Mouse (Mus musculus) megakaryocyte-erythroid progenitor cell, adult 5-6 weeks (primary cell): ENCODE results near the gene Pramel7. TPM values are rescaled to one million over a fixed set of nuclear protein-coding genes. Genes with fewer than 3 reads are reported as not detected.
A peak's percentile ranks its signal among the peaks of the same experiment; 100 is the strongest.
"Not testable (repeated sequence)": the region's sequence is repeated elsewhere in the genome, so short reads cannot be mapped to it uniquely, and the experiment has no call there.

ENCODE experiments used
- ATAC-seq: replicated peaks from 2 replicates; pipeline ENCODE4 v1.8.0; 2016; ENCODE audit warnings: mild to moderate bottlenecking, inconsistent platforms; ENCODE audit not compliant: severe bottlenecking, poor library complexity, low FRiP score, low TSS enrichment
- total RNA-seq, 2 experiments: library from RNA; stranded (forward) in 1 of 2; stranded (reverse) in 1 of 2; fragments of 200-1000, 215-1000 nt in 1 of 2; fragments of >200 nt in 1 of 2; fragmentation: Nextera tagmentation in 1 of 2; gene quantifications; 2 replicates each; pipeline ENCODE4 v1.2.3; 2014 to 2017

Pramel7 gene
- total RNA-seq (2014; fragmentation: Nextera tagmentation), result not detected in 2 replicates
- total RNA-seq (2017), result not detected in 2 replicates

DNA sequence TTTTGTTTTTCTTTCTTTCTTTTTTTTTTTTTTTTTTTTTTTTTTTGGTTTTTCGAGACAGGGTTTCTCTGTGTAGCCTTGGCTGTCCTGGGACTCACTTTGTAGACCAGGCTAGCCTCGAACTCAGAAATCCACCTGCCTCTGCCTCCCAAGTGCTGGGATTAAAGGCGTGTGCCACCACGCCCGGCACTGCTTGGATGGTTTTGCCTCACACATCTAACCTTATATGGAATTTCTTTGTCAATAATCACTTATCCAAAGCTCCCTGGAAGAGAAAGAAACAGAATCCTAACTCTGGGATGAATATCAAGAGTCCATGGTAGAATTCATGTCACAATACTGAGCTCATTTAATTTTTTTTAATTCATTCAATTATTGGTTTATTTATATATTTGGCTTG, at the start of gene Pramel7:
Gene Pramel7, minus strand, starts transcription at position 101 of the 400 bp plus-strand sequence.
- not testable (repeated sequence) for ATAC-seq

DNA sequence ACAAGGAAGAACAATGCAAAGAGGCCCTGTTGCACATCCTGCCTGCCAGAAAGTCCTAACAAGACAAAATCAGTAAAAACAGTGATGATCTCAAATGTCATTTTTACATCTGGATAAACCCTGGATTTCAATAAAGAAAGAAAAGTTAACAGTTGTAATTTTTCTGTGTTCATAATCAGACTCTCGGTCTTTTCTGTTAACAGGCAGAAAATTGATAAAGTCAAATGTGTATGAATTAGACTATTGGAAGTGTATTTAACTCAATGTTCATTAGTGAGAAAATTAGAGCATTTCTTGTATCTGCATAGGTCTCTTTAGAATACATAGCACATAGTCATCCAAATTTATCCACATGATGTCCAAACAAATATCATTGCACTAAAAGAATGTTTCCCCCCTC, 48.5 kb upstream of the Pramel7 start, which contains the start of gene Olfr1128:
Gene Olfr1128, minus strand, starts transcription at position 101 of the 400 bp plus-strand sequence.
- ATAC-seq, result no peak

DNA sequence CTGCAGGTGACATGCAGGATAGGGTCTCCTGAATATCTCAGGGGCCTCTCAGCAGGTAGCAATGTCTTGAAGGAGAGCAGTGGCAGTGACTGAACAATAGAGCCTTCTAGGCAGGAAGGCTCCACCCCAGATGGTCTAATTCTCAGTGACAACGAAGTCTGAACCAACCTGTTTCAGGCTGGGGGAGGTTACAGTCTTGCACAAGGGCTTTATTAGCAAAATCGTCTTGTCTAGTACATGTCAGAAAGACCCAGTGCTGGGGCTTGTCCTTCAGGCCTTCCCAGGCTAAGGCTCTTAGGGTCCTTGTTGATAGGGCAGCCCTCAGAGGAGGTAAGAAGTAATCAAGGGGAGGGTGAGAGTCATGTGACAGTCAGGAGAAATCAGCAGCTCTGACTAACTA, 37.9 kb upstream of the Pramel7 start:
- ATAC-seq, result no peak

DNA sequence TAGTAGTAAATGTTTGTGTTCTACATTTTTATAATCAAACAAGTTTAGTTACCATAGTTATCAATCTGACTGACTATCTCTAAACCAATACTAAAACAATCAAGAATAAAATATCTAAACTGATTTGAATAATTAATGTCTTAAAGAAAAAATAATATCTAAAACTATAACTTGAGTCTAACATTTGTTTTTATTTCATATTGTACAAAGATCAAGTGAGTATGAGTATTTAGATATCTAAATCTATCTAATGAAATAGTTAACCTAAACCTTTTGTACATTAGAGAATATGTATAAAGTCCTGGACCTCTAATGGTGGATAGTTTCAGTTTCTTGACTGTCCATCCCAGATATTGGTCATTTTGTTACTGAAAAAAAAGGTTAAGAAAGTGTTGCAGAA, 34.6 kb upstream of the Pramel7 start, which contains the start of gene Olfr153:
Gene Olfr153, plus strand, starts transcription at position 301 of the 400 bp plus-strand sequence.
- ATAC-seq, result no peak

DNA sequence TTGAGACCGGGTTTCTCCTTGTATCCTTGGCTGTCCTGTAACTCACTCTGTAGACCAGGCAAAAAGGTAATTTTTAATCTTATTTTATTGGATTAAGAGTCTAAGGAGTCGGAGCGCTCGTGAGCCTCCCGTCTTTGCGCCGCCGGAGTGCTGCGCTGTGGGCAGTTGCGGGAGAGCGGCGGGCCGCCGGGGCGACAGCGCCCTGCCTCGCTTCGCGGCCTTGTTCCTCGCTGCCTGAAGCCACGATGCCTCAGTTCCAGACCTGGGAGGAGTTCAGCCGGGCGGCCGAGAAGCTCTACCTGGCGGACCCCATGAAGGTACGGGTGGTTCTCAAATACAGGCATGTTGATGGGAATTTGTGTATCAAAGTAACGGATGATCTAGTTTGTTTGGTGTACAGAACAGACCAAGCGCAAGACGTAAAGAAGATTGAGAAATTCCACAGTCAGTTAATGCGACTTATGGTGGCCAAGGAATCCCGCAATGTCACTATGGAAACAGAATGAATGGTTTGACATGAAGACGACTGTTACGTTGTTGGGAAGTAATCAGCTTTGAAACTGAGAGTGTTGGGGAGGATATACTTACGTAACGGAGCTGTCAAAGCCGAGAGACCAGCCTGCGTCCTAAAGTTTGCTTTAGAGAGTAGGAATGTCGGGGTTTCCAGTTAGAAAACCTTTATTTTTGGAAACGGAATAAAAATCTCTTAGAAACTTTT, 29.2 kb upstream of the Pramel7 start:
- ATAC-seq, result 0 out of 2 replicates have a peak, but pooled peaks have one; percentile 47

DNA sequence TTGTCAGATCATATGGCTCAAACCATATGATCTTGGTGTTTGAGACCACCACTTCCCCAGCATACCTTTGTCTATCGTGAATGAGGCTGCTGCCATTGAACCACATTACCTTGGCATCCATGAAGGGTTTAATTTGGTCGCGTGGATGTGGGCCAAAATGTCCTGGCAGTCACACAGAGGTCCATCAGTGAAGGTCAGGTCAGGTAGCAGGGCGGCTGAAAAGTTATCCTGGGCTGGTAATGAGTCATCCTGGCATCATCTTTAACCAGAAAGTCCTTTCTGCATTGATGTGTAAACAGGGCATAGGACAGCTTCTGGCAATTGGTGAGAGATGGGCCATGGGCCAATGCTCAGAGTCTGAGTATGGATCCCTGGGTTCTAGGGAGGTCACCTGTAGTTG, 23.8 kb upstream of the Pramel7 start:
- no peak for ATAC-seq

DNA sequence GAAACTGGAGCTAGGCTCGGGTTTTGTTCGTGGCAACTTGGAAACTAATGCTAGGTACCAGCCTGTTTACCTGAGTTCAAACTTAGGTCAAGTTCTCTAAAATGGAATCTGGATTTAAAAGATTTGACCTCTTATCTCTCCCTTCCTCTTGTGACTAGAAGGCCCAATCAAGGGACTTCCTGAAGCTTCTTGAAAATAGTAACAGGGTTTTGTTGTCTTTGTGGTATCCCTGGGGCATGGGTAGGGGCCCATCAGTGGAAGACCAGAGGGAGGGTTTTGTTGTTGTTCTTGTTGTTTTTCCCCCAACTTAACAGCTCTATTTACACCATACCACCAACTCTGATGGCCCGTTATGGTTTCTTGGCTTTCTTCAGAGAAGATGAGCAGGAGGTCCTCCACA, 19.7 kb upstream of the Pramel7 start:
- ATAC-seq, result no peak

DNA sequence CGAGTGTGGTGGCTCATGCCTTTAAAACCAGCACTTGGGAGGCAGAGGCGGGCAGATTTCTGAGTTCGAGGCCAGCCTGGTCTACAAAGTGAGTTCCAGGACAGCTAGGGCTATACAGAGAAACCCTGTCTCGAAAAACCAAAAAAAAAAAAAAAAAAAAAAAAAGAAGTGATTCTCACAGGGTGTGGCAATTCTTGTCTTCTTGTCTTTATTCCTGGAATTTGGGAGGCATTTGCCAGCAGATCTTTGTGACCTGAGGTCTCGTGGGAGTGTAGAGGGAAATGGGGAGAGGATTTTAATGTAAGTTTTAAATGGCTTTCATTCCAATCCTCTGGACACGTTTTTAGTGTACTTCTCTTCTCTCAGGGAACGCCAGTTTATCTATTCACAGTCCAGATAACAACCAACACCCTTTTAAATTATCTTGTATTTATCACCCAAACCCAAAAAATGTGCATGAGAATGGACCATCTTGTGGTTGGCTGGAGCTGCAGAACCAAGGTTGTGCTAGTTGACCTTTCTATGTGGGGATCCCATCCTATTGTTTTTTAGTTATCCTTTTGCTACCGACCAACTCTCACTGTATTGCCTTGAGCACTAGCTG, 18.7 kb upstream of the Pramel7 start:
- no peak for ATAC-seq

DNA sequence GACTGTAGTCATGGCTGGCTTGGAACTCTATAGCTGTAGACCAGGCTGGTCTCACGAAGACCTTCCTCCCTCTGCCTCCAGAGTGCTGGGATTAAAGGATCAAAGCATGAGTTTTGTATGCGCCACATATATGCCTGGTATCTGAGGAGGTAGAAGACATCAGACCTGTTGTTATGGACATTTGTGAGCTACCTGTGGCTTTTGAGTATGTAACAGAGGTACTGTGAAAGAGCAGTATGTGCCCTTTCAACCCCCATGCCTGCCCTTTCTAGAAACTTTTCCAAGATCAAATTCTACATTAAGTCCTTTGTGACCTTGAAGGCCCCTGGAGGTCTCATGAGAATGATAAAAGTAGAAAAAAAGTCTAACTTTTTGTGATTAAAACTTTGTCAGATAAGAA, 18.2 kb upstream of the Pramel7 start:
- ATAC-seq, result no peak

DNA sequence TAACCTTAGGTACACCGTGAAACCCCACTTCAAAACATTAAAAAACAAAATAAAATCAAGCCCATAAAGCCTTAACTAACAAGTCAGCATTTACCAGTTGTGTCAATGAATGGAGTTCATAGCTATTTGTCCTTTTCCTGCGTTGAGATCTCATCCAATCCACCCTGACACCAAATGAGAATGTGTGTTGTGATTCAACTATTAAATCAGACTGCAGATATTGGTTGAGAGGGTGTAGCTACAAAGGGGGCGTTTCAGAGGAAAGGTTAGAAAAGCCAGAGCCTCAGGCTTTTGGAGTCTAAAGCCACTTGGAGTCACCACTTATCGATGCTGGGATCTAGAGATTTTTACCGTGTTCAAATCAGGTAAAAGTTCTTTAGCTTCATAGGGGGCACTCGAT, 9.4 kb upstream of the Pramel7 start, which contains the start of gene Pramel6:
Gene Pramel6, plus strand, starts transcription at position 301 of the 400 bp plus-strand sequence.
- no peak for ATAC-seq

DNA sequence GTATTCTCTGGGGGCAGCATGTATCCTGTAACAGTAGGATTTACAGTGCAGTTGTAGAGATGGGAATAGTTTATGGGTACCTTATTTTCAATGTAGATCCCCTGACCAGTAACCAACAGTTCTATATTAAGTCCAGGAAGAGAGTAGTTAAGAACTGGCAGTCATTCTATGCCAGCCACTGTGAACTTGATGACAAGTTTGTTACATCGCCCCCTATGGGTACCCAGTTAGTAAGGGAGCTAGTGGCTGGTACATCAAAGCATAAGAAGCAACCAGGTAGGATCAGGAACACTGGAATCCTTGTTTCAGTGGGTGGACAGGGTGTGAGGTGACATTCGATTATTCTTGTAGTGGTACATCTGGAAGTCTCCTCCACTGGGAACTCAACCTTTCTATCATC, 14.6 kb downstream of the Pramel7 start:
- no peak for ATAC-seq

DNA sequence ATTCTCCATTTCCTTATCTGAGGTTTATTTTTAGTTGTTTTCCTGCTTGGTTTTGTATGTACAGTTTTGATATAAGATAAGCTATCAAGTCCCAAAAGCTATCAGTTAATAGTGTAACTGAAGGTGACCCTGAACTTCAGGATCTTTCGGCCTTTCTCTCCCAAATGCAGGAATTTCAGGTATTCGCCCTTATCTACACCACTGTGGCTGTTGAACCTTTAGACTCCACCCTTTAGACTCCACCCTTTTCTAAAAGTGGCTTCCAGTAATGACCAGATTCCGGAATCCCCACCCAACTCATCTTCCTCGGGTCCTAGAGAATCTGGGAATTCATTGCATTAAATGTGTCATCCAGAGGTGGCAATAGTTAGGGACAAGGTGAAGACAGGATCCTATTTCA, 15.7 kb downstream of the Pramel7 start:
- no peak for ATAC-seq

DNA sequence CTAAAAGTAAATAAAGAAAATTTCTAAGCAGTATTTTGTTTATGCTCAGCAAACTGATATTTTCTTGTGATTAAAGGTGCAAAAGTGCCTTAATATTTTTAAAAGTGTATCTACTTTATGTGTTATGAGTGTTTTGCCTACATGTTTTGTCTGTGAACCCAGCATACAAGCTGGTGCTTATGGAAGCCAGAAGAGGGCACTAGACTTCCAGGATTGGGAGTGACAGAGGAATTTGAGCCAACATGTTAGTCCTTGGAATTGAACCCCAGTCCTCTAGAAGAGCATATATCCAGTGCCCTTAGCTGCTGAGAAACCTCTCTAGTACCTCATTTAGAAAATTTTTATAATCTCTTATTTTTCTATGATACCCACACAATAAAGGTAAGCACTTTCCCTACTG, 16.7 kb downstream of the Pramel7 start:
- no peak for ATAC-seq

DNA sequence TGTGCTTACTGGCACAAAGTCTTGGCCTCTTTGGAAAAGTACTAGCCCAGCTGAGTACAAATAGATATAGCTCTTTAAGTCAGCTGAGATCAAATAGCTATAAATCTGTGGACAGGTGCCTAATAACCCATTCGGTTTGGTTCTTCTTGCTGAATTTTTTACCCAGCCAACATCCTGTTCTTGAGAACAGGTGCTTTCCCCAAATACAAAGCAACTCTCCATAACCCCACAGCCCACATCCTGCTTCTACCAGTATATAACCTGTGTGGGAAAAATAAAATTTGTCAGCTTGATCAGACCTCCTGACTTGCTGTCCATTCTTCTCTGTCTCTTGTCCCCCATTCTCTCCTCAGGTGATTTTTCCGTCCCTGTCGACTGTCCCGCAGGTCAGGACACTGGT, 35.1 kb downstream of the Pramel7 start:
- no peak for ATAC-seq

DNA sequence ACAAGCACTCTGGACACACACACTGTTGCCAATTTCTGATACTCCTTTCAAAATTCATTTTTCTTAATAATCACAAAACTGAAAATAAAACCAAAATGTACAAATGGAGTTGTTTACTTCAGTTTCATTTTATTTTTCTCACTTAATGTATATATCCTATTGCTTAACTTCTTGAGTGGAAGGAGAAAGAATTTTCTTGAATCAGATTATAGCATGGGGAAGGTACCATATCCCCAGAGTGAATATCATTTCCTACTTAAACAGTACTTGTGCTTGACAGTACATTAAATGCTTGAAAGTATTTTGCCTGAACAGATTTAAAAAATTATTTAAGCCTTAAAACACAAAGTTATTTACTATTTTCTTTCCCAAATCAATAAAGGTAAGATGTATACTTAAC, 43.2 kb downstream of the Pramel7 start, which contains the start of gene Olfr1126:
Gene Olfr1126, plus strand, starts transcription at position 301 of the 400 bp plus-strand sequence.
- ATAC-seq, result no peak

Other genes starting within 250 kb of the Pramel7 start
- gene Olfr1115, start 249.1 kb downstream of the Pramel7 start, total RNA-seq (2014; fragmentation: Nextera tagmentation), result not detected in 2 replicates
- not detected in 2 replicates for gene Olfr1115, start 249.1 kb downstream of the Pramel7 start, total RNA-seq (2017)
- gene Olfr1116, start 229.6 kb downstream of the Pramel7 start, total RNA-seq (2014; fragmentation: Nextera tagmentation), result not detected in 2 replicates
- not detected in 2 replicates for gene Olfr1116, start 229.6 kb downstream of the Pramel7 start, total RNA-seq (2017)
- gene Olfr1118, start 189.5 kb downstream of the Pramel7 start, total RNA-seq (2014; fragmentation: Nextera tagmentation), result not detected in 2 replicates
- gene Olfr1118, start 189.5 kb downstream of the Pramel7 start, total RNA-seq (2017), result not detected in 2 replicates
- not detected in 2 replicates for gene Olfr1120, start 142.3 kb downstream of the Pramel7 start, total RNA-seq (2014; fragmentation: Nextera tagmentation)
- not detected in 2 replicates for gene Olfr1120, start 142.3 kb downstream of the Pramel7 start, total RNA-seq (2017)
- gene Olfr1121, start 127.2 kb downstream of the Pramel7 start, total RNA-seq (2014; fragmentation: Nextera tagmentation), result not detected in 2 replicates
- gene Olfr1121, start 127.2 kb downstream of the Pramel7 start, total RNA-seq (2017), result not detected in 2 replicates
- gene Olfr1122, start 111.2 kb downstream of the Pramel7 start, total RNA-seq (2014; fragmentation: Nextera tagmentation), result not detected in 2 replicates
- gene Olfr1122, start 111.2 kb downstream of the Pramel7 start, total RNA-seq (2017), result not detected in 2 replicates
- gene Olfr1123, start 80.5 kb downstream of the Pramel7 start, total RNA-seq (2014; fragmentation: Nextera tagmentation), result not detected in 2 replicates
- gene Olfr1123, start 80.5 kb downstream of the Pramel7 start, total RNA-seq (2017), result not detected in 2 replicates
- not detected in 2 replicates for gene Olfr1124, start 66.8 kb downstream of the Pramel7 start, total RNA-seq (2014; fragmentation: Nextera tagmentation)
- not detected in 2 replicates for gene Olfr1124, start 66.8 kb downstream of the Pramel7 start, total RNA-seq (2017)
- not detected in 2 replicates for gene Olfr1126, start 43.1 kb downstream of the Pramel7 start, total RNA-seq (2014; fragmentation: Nextera tagmentation)
- not detected in 2 replicates for gene Olfr1126, start 43.1 kb downstream of the Pramel7 start, total RNA-seq (2017)
- not detected in 2 replicates for gene Pramel6, start 9.5 kb upstream of the Pramel7 start, total RNA-seq (2014; fragmentation: Nextera tagmentation)
- gene Pramel6, start 9.5 kb upstream of the Pramel7 start, total RNA-seq (2017), result not detected in 2 replicates
- not detected in 2 replicates for gene Olfr153, start 34.7 kb upstream of the Pramel7 start, total RNA-seq (2014; fragmentation: Nextera tagmentation)
- gene Olfr153, start 34.7 kb upstream of the Pramel7 start, total RNA-seq (2017), result not detected in 2 replicates
- gene Olfr1128, start 48.4 kb upstream of the Pramel7 start, total RNA-seq (2014; fragmentation: Nextera tagmentation), result not detected in 2 replicates
- gene Olfr1128, start 48.4 kb upstream of the Pramel7 start, total RNA-seq (2017), result not detected in 2 replicates
- gene Olfr1129, start 76.8 kb upstream of the Pramel7 start, total RNA-seq (2014; fragmentation: Nextera tagmentation), result not detected in 2 replicates
- not detected in 2 replicates for gene Olfr1129, start 76.8 kb upstream of the Pramel7 start, total RNA-seq (2017)
- gene Olfr1130, start 109.1 kb upstream of the Pramel7 start, total RNA-seq (2014; fragmentation: Nextera tagmentation), result not detected in 2 replicates
- not detected in 2 replicates for gene Olfr1130, start 109.1 kb upstream of the Pramel7 start, total RNA-seq (2017)
- not detected in 2 replicates for gene Olfr1131, start 130.0 kb upstream of the Pramel7 start, total RNA-seq (2014; fragmentation: Nextera tagmentation)
- gene Olfr1131, start 130.0 kb upstream of the Pramel7 start, total RNA-seq (2017), result not detected in 2 replicates
- not detected in 2 replicates for gene Olfr1132, start 140.4 kb upstream of the Pramel7 start, total RNA-seq (2014; fragmentation: Nextera tagmentation)
- not detected in 2 replicates for gene Olfr1132, start 140.4 kb upstream of the Pramel7 start, total RNA-seq (2017)
- not detected in 2 replicates for gene Olfr1133, start 150.3 kb upstream of the Pramel7 start, total RNA-seq (2014; fragmentation: Nextera tagmentation)
- not detected in 2 replicates for gene Olfr1133, start 150.3 kb upstream of the Pramel7 start, total RNA-seq (2017)
- gene Olfr1134, start 161.4 kb upstream of the Pramel7 start, total RNA-seq (2014; fragmentation: Nextera tagmentation), result not detected in 2 replicates
- not detected in 2 replicates for gene Olfr1134, start 161.4 kb upstream of the Pramel7 start, total RNA-seq (2017)
- gene Olfr1135, start 176.6 kb upstream of the Pramel7 start, total RNA-seq (2014; fragmentation: Nextera tagmentation), result not detected in 2 replicates
- not detected in 2 replicates for gene Olfr1135, start 176.6 kb upstream of the Pramel7 start, total RNA-seq (2017)
- not detected in 2 replicates for gene Olfr1136, start 196.9 kb upstream of the Pramel7 start, total RNA-seq (2014; fragmentation: Nextera tagmentation)
- not detected in 2 replicates for gene Olfr1136, start 196.9 kb upstream of the Pramel7 start, total RNA-seq (2017)
- gene Olfr1137, start 216.1 kb upstream of the Pramel7 start, total RNA-seq (2014; fragmentation: Nextera tagmentation), result not detected in 2 replicates
- not detected in 2 replicates for gene Olfr1137, start 216.1 kb upstream of the Pramel7 start, total RNA-seq (2017)
- not detected in 2 replicates for gene Olfr1138, start 242.9 kb upstream of the Pramel7 start, total RNA-seq (2014; fragmentation: Nextera tagmentation)
- not detected in 2 replicates for gene Olfr1138, start 242.9 kb upstream of the Pramel7 start, total RNA-seq (2017)
- not detected in 2 replicates for gene Olfr1140, start 246.7 kb upstream of the Pramel7 start, total RNA-seq (2014; fragmentation: Nextera tagmentation)
- not detected in 2 replicates for gene Olfr1140, start 246.7 kb upstream of the Pramel7 start, total RNA-seq (2017)